Mouse (Mus musculus) gastrocnemius, postnatal 36 days (tissue): ENCODE results near the gene Junb. TPM values are rescaled to one million over a fixed set of nuclear protein-coding genes. Genes with fewer than 3 reads are reported as not detected.

ENCODE experiments used
- DNase-seq, 2 experiments: peaks; one replicate each; pipeline ENCODE4 v3.0.0; 2022
- intact Hi-C: fragments of 180-260 bp; cut with DNase I; formaldehyde crosslinking; loops from one replicate; pipeline ENCODE4 v1.15.1; 2025
- total RNA-seq, 2 experiments: library from RNA; stranded (reverse); gene quantifications; 2 replicates each; pipeline ENCODE4 v1.2.3; 2021

Junb gene
- total RNA-seq, 2 experiments from 2014 or later, result 4.3 to 12.8 TPM

- no peak for DNase-seq
- intact Hi-C loops, result no loop called here
Observed at GRCm38 (mm10) chr8:84975434-84975833, 3.1 kb downstream of the Junb start.

- intact Hi-C loops, result loop anchor here (1.0 kb wide), 1 partner anchor 16 kb away; the partner anchor contains the start of gene Hook2
- no peak for DNase-seq
Observed at GRCm38 (mm10) chr8:84974543-84975142, 3.9 kb downstream of the Junb start.

GRCm38 (mm10) chr8:84973803-84974542 lies 4.5 kb downstream of the Junb start:
- intact Hi-C loops, result loop anchor here (1.0 kb wide), 1 partner anchor 16 kb away; the partner anchor contains the start of gene Hook2
- DNase-seq, result peak in 1 of 2 experiments; percentile 42

- no peak for DNase-seq
- intact Hi-C loops, result no loop called here
Observed at GRCm38 (mm10) chr8:84973079-84973478, 5.4 kb downstream of the Junb start.

GRCm38 (mm10) chr8:84970913-84971312 lies 7.6 kb downstream of the Junb start:
- intact Hi-C loops, result no loop called here
- DNase-seq, result no peak

GRCm38 (mm10) chr8:84970135-84970790 lies 8.3 kb downstream of the Junb start:
- no peak for DNase-seq
- intact Hi-C loops, result no loop called here

GRCm38 (mm10) chr8:84969241-84970134 lies 9.0 kb downstream of the Junb start, which contains the start of the genes Gm49661, Prdx2 and Rnaseh2a:
Gene Gm49661, minus strand, starts transcription at chr8:84969433.
Gene Prdx2, plus strand, starts transcription at chr8:84969587.
Gene Rnaseh2a, minus strand, starts transcription at chr8:84969767.
- intact Hi-C loops, result loop anchor here (5.0 kb wide), 1 partner anchor 33 kb away; no protein-coding TSS in a partner anchor
- peak; percentile 65 to 69 for DNase-seq

GRCm38 (mm10) chr8:84968650-84969049 lies 9.9 kb downstream of the Junb start:
- DNase-seq, result no peak
- intact Hi-C loops, result loop anchor here (5.0 kb wide), 1 partner anchor 34 kb away; no protein-coding TSS in a partner anchor

- intact Hi-C loops, result loop anchor here (5.0 kb wide), 1 partner anchor 35 kb away; no protein-coding TSS in a partner anchor
- no peak for DNase-seq
Observed at GRCm38 (mm10) chr8:84967532-84968304, 10.8 kb downstream of the Junb start.

- intact Hi-C loops, result loop anchor here (5.0 kb wide), 1 partner anchor 36 kb away; no protein-coding TSS in a partner anchor
- no peak for DNase-seq
Observed at GRCm38 (mm10) chr8:84966603-84967002, 11.9 kb downstream of the Junb start.

- intact Hi-C loops, result loop anchor here (5.0 kb wide), 1 partner anchor 36 kb away; no protein-coding TSS in a partner anchor
- DNase-seq, result peak; percentile 85 to 90
Observed at GRCm38 (mm10) chr8:84965731-84966291, 12.7 kb downstream of the Junb start.

GRCm38 (mm10) chr8:84963952-84964351 lies 14.6 kb downstream of the Junb start:
- intact Hi-C loops, result no loop called here
- no peak for DNase-seq

GRCm38 (mm10) chr8:84959811-84960210 lies 18.7 kb downstream of the Junb start:
- intact Hi-C loops, result loop anchor here (5.0 kb wide), 1 partner anchor 93 kb away; no protein-coding TSS in a partner anchor
- DNase-seq, result no peak

- intact Hi-C loops, result loop anchor here (5.0 kb wide), 1 partner anchor 89 kb away; no protein-coding TSS in a partner anchor
- DNase-seq, result peak in 1 of 2 experiments; percentile 44
Observed at GRCm38 (mm10) chr8:84956768-84957167, 21.8 kb downstream of the Junb start.

GRCm38 (mm10) chr8:84952612-84953255 lies 25.8 kb downstream of the Junb start:
- peak in 1 of 2 experiments; percentile 39 for DNase-seq
- intact Hi-C loops, result loop anchor here (5.0 kb wide), 1 partner anchor 35 kb away; no protein-coding TSS in a partner anchor

- intact Hi-C loops, result loop anchor here (5.0 kb wide), 1 partner anchor 32 kb away; no protein-coding TSS in a partner anchor
- DNase-seq, result no peak
Observed at GRCm38 (mm10) chr8:84949753-84950152, 28.8 kb downstream of the Junb start.

- DNase-seq, result no peak
- intact Hi-C loops, result no loop called here
Observed at GRCm38 (mm10) chr8:84947241-84947545, 31.3 kb downstream of the Junb start.
